Mouse (Mus musculus) thymus, postnatal 36 days (tissue): ENCODE measurements around the gene Mettl1.

Experiments
- DNase-seq, 2 experiments: peaks; one replicate each; pipeline ENCODE4 v3.0.0; 2022; ENCODE audit warnings: mixed read lengths in 2 of 2

The Mettl1 gene

GRCm38 (mm10) chr10:127041274-127041766 is at the start of gene Mettl1, which contains the start of gene Eef1akmt3:
Mettl1 (plus strand) TSS chr10:127041414.
Eef1akmt3 (minus strand) TSS chr10:127041513.
- DNase-seq: peak in 1 of 2 experiments; percentile 22

GRCm38 (mm10) chr10:126991676-126992075 is 49.5 kb upstream of the Mettl1 start:
- DNase-seq: no peak

GRCm38 (mm10) chr10:126993621-126994020 is 47.6 kb upstream of the Mettl1 start:
- DNase-seq: no peak

- no peak for DNase-seq
These were observed 43.7 kb upstream of the Mettl1 start for GRCm38 (mm10) chr10:126997340-126998113.

- DNase-seq: no peak
These were observed 40.7 kb upstream of the Mettl1 start, which contains the start of gene Avil for GRCm38 (mm10) chr10:127000529-127000928. Avil (plus strand) TSS chr10:127000709.

- DNase-seq: no peak
These were observed 39.9 kb upstream of the Mettl1 start for GRCm38 (mm10) chr10:127001297-127001696.

- DNase-seq: no peak
These were observed 39.2 kb upstream of the Mettl1 start for GRCm38 (mm10) chr10:127002056-127002455.

GRCm38 (mm10) chr10:127002765-127003164 is 38.4 kb upstream of the Mettl1 start:
- DNase-seq: no peak

GRCm38 (mm10) chr10:127003334-127003733 is 37.9 kb upstream of the Mettl1 start:
- no peak for DNase-seq

GRCm38 (mm10) chr10:127003806-127004205 is 37.4 kb upstream of the Mettl1 start:
- no peak for DNase-seq

GRCm38 (mm10) chr10:127016488-127016887 is 24.7 kb upstream of the Mettl1 start:
- DNase-seq: no peak

- DNase-seq: no peak
These were observed 24.1 kb upstream of the Mettl1 start for GRCm38 (mm10) chr10:127017071-127017470.

- DNase-seq: no peak
These were observed 22.8 kb upstream of the Mettl1 start for GRCm38 (mm10) chr10:127018422-127018821.

GRCm38 (mm10) chr10:127030336-127031296 is 10.6 kb upstream of the Mettl1 start, which contains the start of gene Tsfm:
Tsfm (minus strand) TSS chr10:127030840.
- peak; percentile 90 to 92 for DNase-seq

- no peak for DNase-seq
These were observed 7.9 kb upstream of the Mettl1 start for GRCm38 (mm10) chr10:127033301-127033741.

- no peak for DNase-seq
These were observed 4.9 kb upstream of the Mettl1 start for GRCm38 (mm10) chr10:127036273-127036672.

- no peak for DNase-seq
These were observed 3.6 kb upstream of the Mettl1 start for GRCm38 (mm10) chr10:127037641-127038040.

- DNase-seq: no peak
These were observed 522 bp upstream of the Mettl1 start for GRCm38 (mm10) chr10:127040569-127041214.

- peak; percentile 74 to 75 for DNase-seq
These were observed 642 bp downstream of the Mettl1 start for GRCm38 (mm10) chr10:127041774-127042338.

GRCm38 (mm10) chr10:127042468-127043115 is 1.4 kb downstream of the Mettl1 start:
- DNase-seq: no peak

GRCm38 (mm10) chr10:127043187-127043586 is 2.0 kb downstream of the Mettl1 start:
- no peak for DNase-seq

GRCm38 (mm10) chr10:127047954-127048353 is 6.7 kb downstream of the Mettl1 start, which contains the start of gene Cyp27b1:
Cyp27b1 (plus strand) TSS chr10:127048250.
- DNase-seq: no peak
